Mouse (Mus musculus): ENCODE data around the gene Cd164. TPM values are rescaled to one million over a fixed set of nuclear protein-coding genes. Genes with fewer than 3 reads are reported as not detected.

Cd164 gene
- polyA plus RNA-seq, 1 experiment: 5.0 TPM

GRCm38 (mm10) chr10:41552319-41552718, 33.1 kb downstream of the Cd164 start:
- TF ChIP-seq TAL1 (IDR thresholded peaks at IDR 0.05; ENCODE audit: low read length) (no peak), GATA1 (IDR thresholded peaks at IDR 0.05; ENCODE audit: low read length) (no peak)

GRCm38 (mm10) chr10:41552847-41553589, 33.8 kb downstream of the Cd164 start:
- H3K4me3 ChIP-seq (replicated peaks): no peak overlapping the region
- no peak for TF ChIP-seq TAL1 (IDR thresholded peaks at IDR 0.05; ENCODE audit: low read length)
- TF ChIP-seq GATA1 (IDR thresholded peaks at IDR 0.05; ENCODE audit: low read length): no peak
- H3K27me3 ChIP-seq (ENCODE audit: control insufficient read depth): peaks cover 3% of the 10 kb centered on the region; the same call in 1 of the 2 replicates
- H3K9me3 ChIP-seq (ENCODE audit: control insufficient read depth, low read length): peaks cover 5% of the 10 kb centered on the region
- no peaks in the 10 kb centered on the region for H3K36me3 ChIP-seq (ENCODE audit: control insufficient read depth)
- H3K4me1 ChIP-seq (ENCODE audit: control insufficient read depth): no peaks in the 10 kb centered on the region

More at GRCm38 (mm10) chr10:41552319-41552718, 33.1 kb downstream of the Cd164 start:
- peaks cover 3% of the 10 kb centered on the region; the same call in 1 of the 2 replicates for H3K27me3 ChIP-seq (ENCODE audit: control insufficient read depth)
- H3K36me3 ChIP-seq (ENCODE audit: control insufficient read depth): no peaks in the 10 kb centered on the region
- H3K4me3 ChIP-seq (replicated peaks): no peak overlapping the region
- no peaks in the 10 kb centered on the region for H3K4me1 ChIP-seq (ENCODE audit: control insufficient read depth)
- H3K9me3 ChIP-seq (ENCODE audit: control insufficient read depth, low read length): peaks cover 5% of the 10 kb centered on the region

GRCm38 (mm10) chr10:41553711-41554110, 34.5 kb downstream of the Cd164 start:
- peaks cover 5% of the 10 kb centered on the region for H3K9me3 ChIP-seq (ENCODE audit: control insufficient read depth, low read length)
- H3K27me3 ChIP-seq (ENCODE audit: control insufficient read depth): peaks cover 3% of the 10 kb centered on the region; the same call in 1 of the 2 replicates
- TF ChIP-seq GATA1 (IDR thresholded peaks at IDR 0.05; ENCODE audit: low read length) (no peak), TAL1 (IDR thresholded peaks at IDR 0.05; ENCODE audit: low read length) (no peak)
- H3K4me1 ChIP-seq (ENCODE audit: control insufficient read depth): no peaks in the 10 kb centered on the region
- H3K4me3 ChIP-seq (replicated peaks): no peak overlapping the region
- H3K36me3 ChIP-seq (ENCODE audit: control insufficient read depth): no peaks in the 10 kb centered on the region

- no peak for TF ChIP-seq GATA1 (IDR thresholded peaks at IDR 0.05; ENCODE audit: low read length)
- TF ChIP-seq TAL1 (IDR thresholded peaks at IDR 0.05; ENCODE audit: low read length): no peak
- H3K36me3 ChIP-seq (ENCODE audit: control insufficient read depth): no peaks in the 10 kb centered on the region
- H3K9me3 ChIP-seq (ENCODE audit: control insufficient read depth, low read length): no peaks in the 10 kb centered on the region
- peaks cover 3% of the 10 kb centered on the region; the same call in 1 of the 2 replicates for H3K27me3 ChIP-seq (ENCODE audit: control insufficient read depth)
- H3K4me3 ChIP-seq (replicated peaks): no peak overlapping the region
- no peaks in the 10 kb centered on the region for H3K4me1 ChIP-seq (ENCODE audit: control insufficient read depth)
Measured at GRCm38 (mm10) chr10:41555081-41555480, 35.9 kb downstream of the Cd164 start.

GRCm38 (mm10) chr10:41558401-41558800, 39.2 kb downstream of the Cd164 start:
- Histone ChIP-seq H3K4me3 (replicated peaks) (no peak overlapping the region), H3K36me3 (ENCODE audit: control insufficient read depth) (no peaks in the 10 kb centered on the region)
- TF ChIP-seq TAL1 (IDR thresholded peaks at IDR 0.05; ENCODE audit: low read length): no peak

GRCm38 (mm10) chr10:41561701-41562395, 42.6 kb downstream of the Cd164 start:
- Histone ChIP-seq H3K4me3 (replicated peaks) (no peak overlapping the region), H3K27me3 (ENCODE audit: control insufficient read depth) (no peaks in the 10 kb centered on the region), H3K9me3 (ENCODE audit: control insufficient read depth, low read length) (peaks cover 7% of the 10 kb centered on the region; the same call in 1 of the 2 replicates), H3K4me1 (ENCODE audit: control insufficient read depth) (no peaks in the 10 kb centered on the region), H3K36me3 (ENCODE audit: control insufficient read depth) (no peaks in the 10 kb centered on the region)
- TF ChIP-seq GATA1 (IDR thresholded peaks at IDR 0.05; ENCODE audit: low read length) (no peak), TAL1 (IDR thresholded peaks at IDR 0.05; ENCODE audit: low read length) (no peak)

More at GRCm38 (mm10) chr10:41558401-41558800, 39.2 kb downstream of the Cd164 start:
- no peaks in the 10 kb centered on the region for H3K4me1 ChIP-seq (ENCODE audit: control insufficient read depth)
- H3K9me3 ChIP-seq (ENCODE audit: control insufficient read depth, low read length): peaks cover 7% of the 10 kb centered on the region; the same call in 1 of the 2 replicates
- H3K27me3 ChIP-seq (ENCODE audit: control insufficient read depth): no peaks in the 10 kb centered on the region; the same call in 1 of the 2 replicates

- no peaks in the 10 kb centered on the region for H3K36me3 ChIP-seq (ENCODE audit: control insufficient read depth)
- H3K4me1 ChIP-seq (ENCODE audit: control insufficient read depth): no peaks in the 10 kb centered on the region
- H3K9me3 ChIP-seq (ENCODE audit: control insufficient read depth, low read length): peaks cover 7% of the 10 kb centered on the region; the same call in 1 of the 2 replicates
- TF ChIP-seq GATA1 (IDR thresholded peaks at IDR 0.05; ENCODE audit: low read length) (no peak), TAL1 (IDR thresholded peaks at IDR 0.05; ENCODE audit: low read length) (no peak)
- no peaks in the 10 kb centered on the region for H3K27me3 ChIP-seq (ENCODE audit: control insufficient read depth)
- no peak overlapping the region for H3K4me3 ChIP-seq (replicated peaks)
Measured at GRCm38 (mm10) chr10:41565141-41565540, 45.9 kb downstream of the Cd164 start.

- Histone ChIP-seq H3K27me3 (ENCODE audit: control insufficient read depth) (no peaks in the 10 kb centered on the region), H3K36me3 (ENCODE audit: control insufficient read depth) (no peaks in the 10 kb centered on the region), H3K4me3 (replicated peaks) (no peak overlapping the region), H3K9me3 (ENCODE audit: control insufficient read depth, low read length) (no peaks in the 10 kb centered on the region), H3K4me1 (ENCODE audit: control insufficient read depth) (no peaks in the 10 kb centered on the region)
- no peak for TF ChIP-seq TAL1 (IDR thresholded peaks at IDR 0.05; ENCODE audit: low read length)
- TF ChIP-seq GATA1 (IDR thresholded peaks at IDR 0.05; ENCODE audit: low read length): no peak
Measured at GRCm38 (mm10) chr10:41568306-41568705, 49.1 kb downstream of the Cd164 start.

GRCm38 (mm10) chr10:41571065-41571464, 51.9 kb downstream of the Cd164 start:
- no peaks in the 10 kb centered on the region for H3K9me3 ChIP-seq (ENCODE audit: control insufficient read depth, low read length)
- TF ChIP-seq GATA1 (IDR thresholded peaks at IDR 0.05; ENCODE audit: low read length) (no peak), TAL1 (IDR thresholded peaks at IDR 0.05; ENCODE audit: low read length) (no peak)

More at GRCm38 (mm10) chr10:41571065-41571464, 51.9 kb downstream of the Cd164 start:
- Histone ChIP-seq H3K36me3 (ENCODE audit: control insufficient read depth) (no peaks in the 10 kb centered on the region), H3K27me3 (ENCODE audit: control insufficient read depth) (no peaks in the 10 kb centered on the region), H3K4me3 (replicated peaks) (no peak overlapping the region), H3K4me1 (ENCODE audit: control insufficient read depth) (no peaks in the 10 kb centered on the region)

All from erythroblast, embryonic 14.5 days (primary cell).